Mouse (Mus musculus): ENCODE measurements around the gene Opn1sw. TPM values are rescaled to one million over a fixed set of nuclear protein-coding genes. Genes with fewer than 3 reads are reported as not detected.

Gene Opn1sw
- polyA plus RNA-seq (2014; fragmentation: Nextera tagmentation; extraction: Ambion mirVana): 0.96 and 1.3 TPM in 2 replicates

DNA sequence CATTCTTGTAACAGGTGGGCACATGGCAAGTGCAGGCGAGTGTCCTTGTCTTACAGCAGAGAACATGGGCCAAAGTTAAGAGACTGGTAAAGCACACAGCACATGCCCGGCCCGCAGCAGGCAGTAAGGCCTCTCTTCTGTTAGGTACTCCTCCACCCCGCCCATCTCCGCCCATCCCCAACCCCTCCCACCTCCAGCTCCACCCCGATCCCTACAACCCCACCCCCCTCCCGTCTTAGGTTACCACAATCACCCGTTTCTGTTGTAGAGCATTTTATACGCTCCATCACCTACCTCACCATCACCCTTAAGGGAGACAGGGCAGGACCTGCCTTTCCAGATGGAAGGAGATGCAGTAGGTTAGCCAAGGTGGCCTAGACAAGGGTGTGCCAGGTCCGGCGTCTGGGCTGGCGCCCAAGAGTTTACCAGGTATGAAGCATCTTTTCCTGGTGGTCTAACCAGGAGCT, at the start of gene Opn1sw:
Gene Opn1sw, minus strand, starts transcription at position 417 of the 467 bp plus-strand sequence.
- WGBS: 4% methylated on average over 12 of the region's 12 CpGs
- peak; percentile 76 for ATAC-seq (ENCODE audit: low read depth)
- H3K9ac ChIP-seq (ENCODE audit: low read depth, low read length): peak within 1 kb of the TSS; percentile 54

DNA sequence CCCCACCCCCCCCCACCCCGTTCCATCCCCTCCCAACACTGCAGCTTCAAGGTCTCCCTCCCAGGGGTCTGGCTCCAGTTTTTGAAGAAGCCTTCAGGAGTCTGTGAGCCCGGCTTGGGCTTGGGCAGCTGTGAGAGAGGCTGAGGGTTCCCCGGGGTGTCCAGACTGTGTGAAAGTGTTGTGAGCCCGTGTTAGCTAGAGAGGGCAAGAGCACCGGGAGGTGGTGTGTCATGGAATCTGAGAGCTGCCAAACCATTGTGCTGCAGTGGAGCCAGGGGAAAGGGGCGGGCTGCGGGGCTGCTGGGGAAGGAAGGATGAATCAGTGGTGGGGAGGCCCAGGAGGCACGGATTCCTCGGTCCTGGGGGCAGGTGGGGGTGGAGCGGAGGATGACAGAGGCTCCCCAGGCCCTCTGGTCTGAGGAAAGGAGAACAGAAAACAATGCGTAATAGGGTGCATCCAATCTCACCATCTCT, 48.2 kb upstream of the Opn1sw start:
- peaks cover 31% of the 10 kb centered on the region for H3K4me1 ChIP-seq (ENCODE audit: control insufficient read depth, insufficient read depth, low read length)
- no peaks in the 10 kb centered on the region for H3K9me3 ChIP-seq (ENCODE audit: control insufficient read depth, low read length)
- H3K36me3 ChIP-seq (ENCODE audit: control insufficient read depth, insufficient read depth, low read length): peaks cover 31% of the 10 kb centered on the region
- 6% methylated on average over 11 of the region's 11 CpGs for WGBS
- H3K4me2 ChIP-seq (ENCODE audit: low read depth, low read length): peak overlapping the region; percentile 84
- H3K9ac ChIP-seq (ENCODE audit: low read depth, low read length): peak overlapping the region; percentile 83
- H3K4me3 ChIP-seq (ENCODE audit: low read depth, low read length): peak overlapping the region; percentile 71
- ATAC-seq (ENCODE audit: low read depth) (peak; percentile 28), DNase-seq (ENCODE audit: low spot score) (peak; percentile 81)
- H3K27me3 ChIP-seq (replicated peaks; ENCODE audit: control insufficient read depth, insufficient read depth, low read length): peaks cover 14% of the 10 kb centered on the region
- H3K27ac ChIP-seq (replicated peaks; ENCODE audit: low read depth, low read length): peak overlapping the region; percentile 91

More for the DNA sequence above, at the start of gene Opn1sw:
- H3K9me3 ChIP-seq (ENCODE audit: control insufficient read depth, low read length): no peaks in the 10 kb centered on the region
- H3K27ac ChIP-seq (replicated peaks; ENCODE audit: low read depth, low read length): peak within 1 kb of the TSS; percentile 69
- DNase-seq (ENCODE audit: low spot score): peak; percentile 68
- H3K4me2 ChIP-seq (ENCODE audit: low read depth, low read length): peak within 1 kb of the TSS; percentile 49
- peaks cover 13% of the 10 kb centered on the region for H3K4me1 ChIP-seq (ENCODE audit: control insufficient read depth, insufficient read depth, low read length)
- peak within 1 kb of the TSS; percentile 34 for H3K4me3 ChIP-seq (ENCODE audit: low read depth, low read length)
- H3K36me3 ChIP-seq (ENCODE audit: control insufficient read depth, insufficient read depth, low read length): no peaks in the 10 kb centered on the region
- peaks cover 4% of the 10 kb centered on the region for H3K27me3 ChIP-seq (replicated peaks; ENCODE audit: control insufficient read depth, insufficient read depth, low read length)

DNA sequence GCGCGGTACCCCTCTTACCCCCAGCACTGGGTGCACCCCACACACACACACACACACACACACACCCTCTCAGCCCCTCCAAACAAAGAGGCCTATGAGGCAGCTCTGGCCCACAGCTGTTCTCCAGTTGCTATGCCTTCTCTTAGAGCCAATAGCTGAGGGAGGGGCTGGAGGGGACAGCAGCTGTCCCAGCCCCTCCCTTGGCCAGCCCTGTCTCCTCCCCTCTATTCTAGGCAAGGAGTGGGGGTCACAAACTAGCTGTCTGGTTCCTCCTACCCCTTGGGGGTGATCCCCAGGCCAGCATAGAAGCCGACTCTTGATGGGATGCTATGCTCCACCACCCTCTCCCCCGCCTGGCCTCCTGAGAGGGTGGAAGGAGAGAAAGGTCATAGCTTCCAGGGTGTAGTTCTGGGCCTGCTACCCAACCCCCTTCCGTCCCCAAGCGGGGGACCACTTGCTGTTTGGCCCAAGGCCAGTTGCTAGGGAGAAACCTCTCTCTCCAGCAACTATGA, 47.7 kb upstream of the Opn1sw start:
- Histone ChIP-seq H3K4me2 (ENCODE audit: low read depth, low read length) (peak overlapping the region; percentile 84), H3K27me3 (replicated peaks; ENCODE audit: control insufficient read depth, insufficient read depth, low read length) (peaks cover 14% of the 10 kb centered on the region), H3K9ac (ENCODE audit: low read depth, low read length) (peak overlapping the region; percentile 83), H3K9me3 (ENCODE audit: control insufficient read depth, low read length) (no peaks in the 10 kb centered on the region), H3K36me3 (ENCODE audit: control insufficient read depth, insufficient read depth, low read length) (peaks cover 26% of the 10 kb centered on the region), H3K4me3 (ENCODE audit: low read depth, low read length) (peak overlapping the region; percentile 71), H3K27ac (replicated peaks; ENCODE audit: low read depth, low read length) (peak overlapping the region; percentile 91), H3K4me1 (ENCODE audit: control insufficient read depth, insufficient read depth, low read length) (peaks cover 34% of the 10 kb centered on the region)
- peak; percentile 70 for ATAC-seq (ENCODE audit: low read depth)
- peak; percentile 94 for DNase-seq (ENCODE audit: low spot score)
- WGBS: 4% methylated on average over 5 of the region's 6 CpGs

DNA sequence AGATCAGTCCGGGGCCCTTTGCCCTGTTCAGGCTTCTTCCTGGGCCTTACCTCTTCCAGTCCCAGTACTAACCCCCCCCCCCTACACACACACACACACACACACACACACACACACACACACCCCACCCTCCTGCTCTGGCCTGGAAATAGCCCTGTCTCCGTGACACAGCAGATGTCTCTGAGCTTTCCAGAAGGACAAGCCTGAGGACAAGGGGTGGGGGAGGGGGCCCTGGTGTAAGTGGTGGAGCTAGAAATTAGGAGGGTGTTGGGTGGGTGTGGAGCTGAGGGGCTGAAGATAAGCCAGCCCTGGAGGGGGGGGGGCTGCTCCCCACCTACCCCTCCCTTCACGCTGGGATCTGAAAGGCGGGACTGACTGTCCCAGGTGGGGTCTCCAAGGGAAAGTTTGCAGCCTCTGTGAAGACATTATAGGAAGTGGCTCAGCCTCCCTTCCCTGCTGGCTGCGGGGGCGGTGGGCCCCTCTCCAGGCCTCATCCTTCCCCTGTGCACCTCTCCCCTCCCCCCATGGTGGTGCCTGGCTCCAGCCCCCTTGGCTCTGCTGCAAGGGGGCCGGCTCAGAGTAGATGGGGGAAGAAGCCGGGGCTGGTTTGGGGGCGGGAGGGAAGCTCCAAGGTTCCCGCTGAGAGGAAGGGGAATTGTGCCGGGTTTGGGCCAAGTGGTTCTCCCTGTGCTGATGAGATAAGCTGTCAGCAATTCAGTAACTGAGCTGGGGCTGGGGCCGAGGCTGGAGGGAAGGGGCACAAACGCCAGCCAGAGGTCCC, 46.8 kb upstream of the Opn1sw start:
- Histone ChIP-seq H3K36me3 (ENCODE audit: control insufficient read depth, insufficient read depth, low read length) (peaks cover 17% of the 10 kb centered on the region), H3K4me3 (ENCODE audit: low read depth, low read length) (peak overlapping the region; percentile 71), H3K9me3 (ENCODE audit: control insufficient read depth, low read length) (no peaks in the 10 kb centered on the region), H3K27me3 (replicated peaks; ENCODE audit: control insufficient read depth, insufficient read depth, low read length) (peaks cover 14% of the 10 kb centered on the region), H3K4me2 (ENCODE audit: low read depth, low read length) (peak overlapping the region; percentile 84), H3K27ac (replicated peaks; ENCODE audit: low read depth, low read length) (peak overlapping the region; percentile 91), H3K4me1 (ENCODE audit: control insufficient read depth, insufficient read depth, low read length) (peaks cover 34% of the 10 kb centered on the region), H3K9ac (ENCODE audit: low read depth, low read length) (peak overlapping the region; percentile 83)
- WGBS: 0% methylated on average over 10 of the region's 13 CpGs
- peak; percentile 79 for ATAC-seq (ENCODE audit: low read depth)
- peak; percentile 94 for DNase-seq (ENCODE audit: low spot score)

DNA sequence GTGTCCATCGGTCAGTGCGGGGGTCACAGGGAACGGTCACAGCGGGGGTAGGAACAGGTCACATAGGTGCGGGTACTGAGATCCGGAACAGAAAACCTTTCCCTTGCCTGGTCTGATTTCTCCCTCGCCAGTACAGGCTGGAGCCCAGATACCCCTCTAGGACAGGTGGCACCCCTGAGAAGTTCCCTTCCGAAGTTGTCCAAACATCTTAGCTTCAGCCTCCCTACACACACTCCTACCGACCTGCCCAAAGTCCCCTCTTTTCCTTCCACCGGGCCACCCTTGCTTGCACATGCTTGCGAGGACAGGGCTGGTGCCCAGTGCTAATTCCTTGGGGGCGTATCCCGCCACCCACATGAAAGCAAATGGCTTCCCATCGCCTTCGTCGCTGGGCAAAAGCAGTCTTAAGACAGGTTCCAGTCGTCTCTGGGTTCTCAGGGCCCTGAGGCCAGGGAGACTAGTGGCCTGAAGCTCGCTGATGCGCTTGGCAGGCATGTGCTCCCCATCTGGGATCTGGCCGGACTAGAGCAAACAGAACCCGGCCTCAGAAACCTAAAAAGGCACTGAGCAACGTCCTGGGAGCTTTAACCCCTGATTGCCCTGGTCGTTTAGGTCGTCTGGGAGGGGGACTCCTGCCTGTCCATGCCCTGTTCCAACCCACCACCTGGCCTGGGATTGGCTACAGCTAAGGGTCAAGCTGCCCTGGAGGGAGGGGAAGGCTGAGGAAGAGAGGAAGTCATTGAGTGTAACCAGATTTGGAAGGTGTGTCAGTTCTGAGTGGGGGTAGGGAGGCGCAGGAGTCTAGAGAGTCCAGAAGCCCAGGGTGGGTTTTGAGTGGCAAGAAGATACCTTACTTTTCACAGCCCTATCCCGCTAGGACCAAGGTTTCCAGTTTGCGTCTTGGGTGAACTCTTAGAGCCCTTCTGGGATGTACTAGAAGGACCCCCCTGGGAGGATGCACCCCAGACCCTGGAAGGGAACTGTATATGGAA, 45.8 kb upstream of the Opn1sw start:
- H3K4me3 ChIP-seq (ENCODE audit: low read depth, low read length): peak overlapping the region; percentile 71
- H3K9ac ChIP-seq (ENCODE audit: low read depth, low read length): peak overlapping the region; percentile 83
- H3K4me2 ChIP-seq (ENCODE audit: low read depth, low read length): peak overlapping the region; percentile 84
- DNase-seq (ENCODE audit: low spot score) (peak; percentile 46), ATAC-seq (ENCODE audit: low read depth) (no peak)
- H3K27ac ChIP-seq (replicated peaks; ENCODE audit: low read depth, low read length): peak overlapping the region; percentile 91
- H3K4me1 ChIP-seq (ENCODE audit: control insufficient read depth, insufficient read depth, low read length): peaks cover 34% of the 10 kb centered on the region
- H3K9me3 ChIP-seq (ENCODE audit: control insufficient read depth, low read length): no peaks in the 10 kb centered on the region
- H3K36me3 ChIP-seq (ENCODE audit: control insufficient read depth, insufficient read depth, low read length): peaks cover 11% of the 10 kb centered on the region
- WGBS: 5% methylated on average over 25 of the region's 27 CpGs
- peaks cover 14% of the 10 kb centered on the region for H3K27me3 ChIP-seq (replicated peaks; ENCODE audit: control insufficient read depth, insufficient read depth, low read length)

DNA sequence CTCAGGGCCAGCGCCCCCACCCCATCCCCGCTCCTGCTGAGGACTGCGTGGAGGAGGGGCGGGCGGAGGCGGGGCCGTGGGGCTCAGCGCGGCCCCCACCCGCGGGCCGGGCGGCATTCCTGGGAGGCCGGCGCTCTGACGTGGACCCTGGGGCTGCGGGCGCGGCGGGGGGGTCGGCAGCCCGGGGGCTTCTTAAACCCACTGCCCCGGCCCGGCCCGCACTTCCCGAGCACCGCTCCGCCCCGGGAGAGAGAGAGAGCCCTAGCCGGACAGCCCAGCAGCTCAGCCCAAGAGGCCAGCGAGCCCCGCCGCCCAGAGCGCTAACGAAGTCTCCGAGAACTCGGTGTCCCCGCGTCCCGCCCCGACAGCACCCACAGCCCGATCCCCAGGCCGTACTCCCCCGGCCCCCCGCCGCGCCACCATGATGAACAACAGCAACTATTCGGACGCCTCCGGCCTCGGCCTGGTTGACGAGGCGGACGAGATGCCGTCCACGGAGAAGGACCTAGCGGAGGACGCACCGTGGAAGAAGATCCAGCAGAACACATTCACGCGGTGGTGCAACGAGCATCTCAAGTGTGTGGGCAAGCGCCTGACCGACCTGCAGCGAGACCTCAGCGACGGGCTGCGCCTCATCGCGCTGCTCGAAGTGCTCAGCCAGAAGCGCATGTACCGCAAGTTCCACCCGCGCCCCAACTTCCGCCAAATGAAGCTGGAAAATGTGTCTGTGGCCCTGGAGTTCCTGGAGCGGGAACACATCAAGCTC, 45.0 kb upstream of the Opn1sw start, which contains the start of gene Flnc:
Gene Flnc, plus strand, starts transcription at position 219 of the 766 bp plus-strand sequence.
- peak; percentile 67 for DNase-seq (ENCODE audit: low spot score)
- 1% methylated on average over 52 of the region's 77 CpGs for WGBS
- Histone ChIP-seq H3K4me3 (ENCODE audit: low read depth, low read length) (peak within 1 kb of the TSS; percentile 71), H3K9ac (ENCODE audit: low read depth, low read length) (peak within 1 kb of the TSS; percentile 83), H3K4me1 (ENCODE audit: control insufficient read depth, insufficient read depth, low read length) (peaks cover 34% of the 10 kb centered on the region), H3K27me3 (replicated peaks; ENCODE audit: control insufficient read depth, insufficient read depth, low read length) (peaks cover 14% of the 10 kb centered on the region), H3K27ac (replicated peaks; ENCODE audit: low read depth, low read length) (peak within 1 kb of the TSS; percentile 91), H3K36me3 (ENCODE audit: control insufficient read depth, insufficient read depth, low read length) (peaks cover 5% of the 10 kb centered on the region; the same call in 1 of the 2 replicates), H3K9me3 (ENCODE audit: control insufficient read depth, low read length) (no peaks in the 10 kb centered on the region), H3K4me2 (ENCODE audit: low read depth, low read length) (peak within 1 kb of the TSS; percentile 84)
- peak; percentile 9; the same call in 1 of the 2 replicates for ATAC-seq (ENCODE audit: low read depth)

DNA sequence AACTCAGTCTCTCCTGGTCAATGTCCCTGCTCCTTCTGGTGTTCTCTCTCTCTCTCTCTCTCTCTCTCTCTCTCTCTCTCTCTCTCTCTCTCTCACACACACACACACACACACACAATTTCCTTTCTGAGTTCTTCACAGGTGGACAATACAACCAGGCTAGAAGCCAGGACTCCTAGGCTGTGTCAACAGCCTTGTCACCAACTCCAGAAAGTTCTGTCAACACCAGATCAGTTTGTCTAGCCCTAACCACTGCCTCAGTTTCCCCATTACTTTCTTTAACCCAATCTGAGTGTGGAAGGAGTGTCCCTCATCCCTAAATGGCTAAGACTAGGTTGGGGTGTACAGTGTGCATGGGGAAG, 44.4 kb upstream of the Opn1sw start:
- Histone ChIP-seq H3K27ac (replicated peaks; ENCODE audit: low read depth, low read length) (no peak overlapping the region; the same call in 1 of the 2 replicates), H3K4me2 (ENCODE audit: low read depth, low read length) (peak overlapping the region; percentile 84), H3K9ac (ENCODE audit: low read depth, low read length) (peak overlapping the region; percentile 83), H3K36me3 (ENCODE audit: control insufficient read depth, insufficient read depth, low read length) (no peaks in the 10 kb centered on the region), H3K9me3 (ENCODE audit: control insufficient read depth, low read length) (no peaks in the 10 kb centered on the region), H3K27me3 (replicated peaks; ENCODE audit: control insufficient read depth, insufficient read depth, low read length) (peaks cover 14% of the 10 kb centered on the region), H3K4me1 (ENCODE audit: control insufficient read depth, insufficient read depth, low read length) (peaks cover 34% of the 10 kb centered on the region), H3K4me3 (ENCODE audit: low read depth, low read length) (peak overlapping the region; percentile 71)
- ATAC-seq (ENCODE audit: low read depth) (no peak), DNase-seq (ENCODE audit: low spot score) (peak; percentile 9)

Data from embryonic facial prominence, embryonic 14.5 days (tissue).